Mouse (Mus musculus): ENCODE results near the gene Sp3.

GRCm38 (mm10) chr2:72981441-72982109 lies 1.3 kb upstream of the Sp3 start:
- TF ChIP-seq CTCF (IDR thresholded peaks at IDR 0.05; ENCODE audit: control insufficient read depth, insufficient read depth, insufficient read length) (no peak), CEBPB (IDR thresholded peaks at IDR 0.05; ENCODE audit: low read depth) (no peak), MAX (IDR thresholded peaks at IDR 0.05) (no peak), FOSL1 (IDR thresholded peaks at IDR 0.05; ENCODE audit: insufficient read depth, low read length, poor library complexity, severe bottlenecking) (no peak), MYOD1 (IDR thresholded peaks at IDR 0.05; ENCODE audit: control insufficient read depth, insufficient read length, low read depth) (no peak), MYOG (IDR thresholded peaks at IDR 0.05; ENCODE audit: control insufficient read depth, extremely low read depth, insufficient read length) (no peak), USF1 (IDR thresholded peaks at IDR 0.05; ENCODE audit: low read depth) (no peak)

Data from C2C12 (cell line).